Mouse (Mus musculus) neural tube, embryonic 13.5 days (tissue): ENCODE measurements at regions not wholly inside any gene's neighbourhood (a gene's known extent, or its start where the extent isn't known, plus 50 kb on each side); places are given as distances from the start of the nearest gene placed in this dataset.

Experiments
- ATAC-seq: fragments of 200-750 bp; cut with Nextera tagmentation; 2 replicates; pipeline ENCODE4 v1.8.0; 2017; ENCODE audit warnings: low read depth, mild to moderate bottlenecking, moderate TSS enrichment, moderate library complexity
- H3K27ac ChIP-seq: fragments of 300-500 bp; sonication (generic); replicated peaks from 2 replicates; pipeline ENCODE4 v1.5.1; 2015; ENCODE audit warnings: moderate library complexity, mild to moderate bottlenecking, inconsistent platforms
- H3K27me3 ChIP-seq: fragments of 300-500 bp; sonication (generic); 2 replicates; pipeline ENCODE4 v1.6.1; 2015; ENCODE audit warnings: mild to moderate bottlenecking, inconsistent platforms
- H3K36me3 ChIP-seq: fragments of 300-500 bp; sonication (generic); 2 replicates; pipeline ENCODE4 v1.6.1; 2015; ENCODE audit warnings: mild to moderate bottlenecking, inconsistent platforms
- H3K4me1 ChIP-seq: fragments of 300-500 bp; sonication (generic); replicated peaks from 2 replicates; pipeline ENCODE4 v1.6.1; 2015; ENCODE audit warnings: inconsistent platforms
- H3K4me2 ChIP-seq: fragments of 300-500 bp; sonication (generic); 2 replicates; pipeline ENCODE4 v1.6.1; 2015; ENCODE audit warnings: inconsistent platforms, mild to moderate bottlenecking, moderate library complexity
- H3K4me3 ChIP-seq: fragments of 300-500 bp; sonication (generic); 2 replicates; pipeline ENCODE4 v1.5.1; 2015; ENCODE audit warnings: mild to moderate bottlenecking, inconsistent platforms
- H3K9ac ChIP-seq: fragments of 300-500 bp; sonication (generic); 2 replicates; pipeline ENCODE4 v1.6.1; 2015; ENCODE audit warnings: moderate library complexity, mild to moderate bottlenecking, inconsistent platforms
- H3K9me3 ChIP-seq: fragments of 300-500 bp; sonication (generic); 2 replicates; pipeline ENCODE4 v1.6.1; 2016; ENCODE audit warnings: inconsistent platforms
- WGBS: fragments of 180-500 bp; shearing (Covaris S2); methylation state at CpG from one replicate; pipeline ENCODE4 v1.1.7; 2015; 5-methylcytosine and 5-hydroxymethylcytosine counted together

GRCm38 (mm10) chr6:84514623-84515022, 79.1 kb downstream of the Cyp26b1 start:
- Histone ChIP-seq H3K9ac (no peak overlapping the region), H3K27me3 (peaks cover 4% of the 10 kb centered on the region; the same call in 1 of the 2 replicates), H3K4me2 (no peak overlapping the region), H3K36me3 (no peaks in the 10 kb centered on the region), H3K27ac (no peak overlapping the region), H3K9me3 (no peaks in the 10 kb centered on the region), H3K4me1 (no peaks in the 10 kb centered on the region), H3K4me3 (no peak overlapping the region)
- peak; percentile 43; the same call in 1 of the 2 replicates for ATAC-seq
- WGBS = 35% methylated on average over 3 of the region's 3 CpGs

- H3K4me3 ChIP-seq = no peak overlapping the region
- H3K36me3 ChIP-seq = no peaks in the 10 kb centered on the region
- no peak overlapping the region for H3K4me2 ChIP-seq
- no peak overlapping the region for H3K9ac ChIP-seq
- no peak overlapping the region for H3K27ac ChIP-seq
- H3K27me3 ChIP-seq = peaks cover 4% of the 10 kb centered on the region; the same call in 1 of the 2 replicates
- no peak for ATAC-seq
- 90% methylated on average over 3 of the region's 3 CpGs for WGBS
- H3K4me1 ChIP-seq = no peaks in the 10 kb centered on the region
- no peaks in the 10 kb centered on the region for H3K9me3 ChIP-seq
Measured at GRCm38 (mm10) chr6:84508598-84508997, 85.1 kb downstream of the Cyp26b1 start.

- WGBS = 31% methylated on average over 1 of the region's 1 CpGs
Measured at GRCm38 (mm10) chr6:84506675-84507074, 87.0 kb downstream of the Cyp26b1 start.

GRCm38 (mm10) chr6:84500255-84500886, 93.3 kb downstream of the Cyp26b1 start:
- Histone ChIP-seq H3K4me3 (no peak overlapping the region), H3K4me2 (no peak overlapping the region), H3K4me1 (no peaks in the 10 kb centered on the region), H3K27me3 (no peaks in the 10 kb centered on the region), H3K9me3 (no peaks in the 10 kb centered on the region), H3K27ac (no peak overlapping the region), H3K9ac (no peak overlapping the region), H3K36me3 (no peaks in the 10 kb centered on the region)
- 42% methylated on average over 13 of the region's 13 CpGs for WGBS
- no peak for ATAC-seq

More at GRCm38 (mm10) chr6:84506675-84507074, 87.0 kb downstream of the Cyp26b1 start:
- no peak overlapping the region for H3K4me2 ChIP-seq
- H3K27ac ChIP-seq = no peak overlapping the region
- H3K9me3 ChIP-seq = no peaks in the 10 kb centered on the region
- H3K36me3 ChIP-seq = no peaks in the 10 kb centered on the region
- no peaks in the 10 kb centered on the region for H3K4me1 ChIP-seq
- H3K9ac ChIP-seq = no peak overlapping the region
- no peaks in the 10 kb centered on the region; the same call in 1 of the 2 replicates for H3K27me3 ChIP-seq
- H3K4me3 ChIP-seq = no peak overlapping the region
- no peak for ATAC-seq

GRCm38 (mm10) chr6:84498076-84498475, 95.6 kb downstream of the Cyp26b1 start:
- H3K9me3 ChIP-seq = no peaks in the 10 kb centered on the region
- WGBS = 80% methylated on average over 9 of the region's 9 CpGs
- no peak overlapping the region for H3K4me3 ChIP-seq
- 0 out of 2 replicates have a peak, but pooled peaks cover 6% of the 10 kb centered on the region for H3K4me1 ChIP-seq
- H3K9ac ChIP-seq = no peak overlapping the region
- no peak overlapping the region for H3K27ac ChIP-seq
- H3K36me3 ChIP-seq = no peaks in the 10 kb centered on the region
- H3K4me2 ChIP-seq = no peak overlapping the region
- no peaks in the 10 kb centered on the region for H3K27me3 ChIP-seq
- no peak for ATAC-seq

DNA sequence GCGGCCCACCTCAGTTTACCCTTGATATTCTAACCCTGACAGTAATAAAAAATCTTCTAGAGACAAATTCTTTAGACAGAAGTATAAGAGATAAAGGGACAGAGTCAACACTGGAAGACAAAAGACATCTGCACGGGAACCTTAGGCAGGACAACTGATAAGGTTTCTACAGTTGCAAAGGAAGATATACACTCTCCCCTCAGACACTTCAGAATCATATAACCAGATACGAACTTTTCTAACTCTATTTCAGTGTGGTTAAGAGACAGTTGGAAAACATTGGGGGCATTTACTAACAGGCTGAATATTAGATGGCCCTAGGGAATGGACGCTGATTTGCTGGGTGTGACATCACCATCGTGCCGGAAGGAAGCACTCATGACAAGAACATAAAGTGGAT, 100.0 kb downstream of the Cyp26b1 start:
- no peaks in the 10 kb centered on the region for H3K9me3 ChIP-seq
- no peak overlapping the region for H3K4me3 ChIP-seq
- WGBS = 83% methylated on average over 6 of the region's 6 CpGs
- no peak overlapping the region for H3K27ac ChIP-seq
- no peak for ATAC-seq
- H3K36me3 ChIP-seq = no peaks in the 10 kb centered on the region
- H3K9ac ChIP-seq = no peak overlapping the region
- no peak overlapping the region for H3K4me2 ChIP-seq
- H3K4me1 ChIP-seq = 0 out of 2 replicates have a peak, but pooled peaks cover 6% of the 10 kb centered on the region
- no peaks in the 10 kb centered on the region for H3K27me3 ChIP-seq

- H3K4me3 ChIP-seq = no peak overlapping the region
- H3K36me3 ChIP-seq = no peaks in the 10 kb centered on the region
- H3K9ac ChIP-seq = no peak overlapping the region
- no peaks in the 10 kb centered on the region for H3K9me3 ChIP-seq
- H3K4me2 ChIP-seq = no peak overlapping the region
- no peak overlapping the region for H3K27ac ChIP-seq
- WGBS = 60% methylated on average over 8 of the region's 8 CpGs
- 0 out of 2 replicates have a peak, but pooled peaks cover 6% of the 10 kb centered on the region for H3K4me1 ChIP-seq
- ATAC-seq = no peak
- H3K27me3 ChIP-seq = no peaks in the 10 kb centered on the region
Measured at GRCm38 (mm10) chr6:84493169-84493568, 100.5 kb downstream of the Cyp26b1 start.

DNA sequence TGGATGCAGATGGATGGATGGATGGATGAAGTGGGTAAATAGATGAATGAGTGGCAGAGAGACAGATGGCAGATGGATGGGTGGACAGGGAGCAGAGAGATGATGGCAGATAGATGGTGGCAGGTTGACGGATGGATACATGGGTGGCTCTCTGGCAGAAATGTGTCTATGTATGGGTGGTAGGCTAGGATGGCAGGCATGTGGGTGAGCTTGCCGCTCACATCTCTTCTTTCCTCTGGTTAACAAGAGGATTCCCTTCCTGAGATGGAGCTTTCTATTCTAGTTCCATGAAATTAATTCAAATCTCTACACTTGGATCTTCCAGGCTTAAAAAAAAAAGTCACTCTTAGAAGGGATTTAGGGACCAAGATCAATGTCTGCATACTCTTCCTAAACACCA, 101.1 kb downstream of the Cyp26b1 start:
- 87% methylated on average over 2 of the region's 2 CpGs for WGBS
- H3K27ac ChIP-seq = no peak overlapping the region
- no peak overlapping the region for H3K4me2 ChIP-seq
- no peak for ATAC-seq
- H3K9me3 ChIP-seq = no peaks in the 10 kb centered on the region
- H3K4me3 ChIP-seq = no peak overlapping the region
- H3K4me1 ChIP-seq = 0 out of 2 replicates have a peak, but pooled peaks cover 6% of the 10 kb centered on the region
- no peaks in the 10 kb centered on the region for H3K36me3 ChIP-seq
- H3K9ac ChIP-seq = no peak overlapping the region
- no peaks in the 10 kb centered on the region for H3K27me3 ChIP-seq

DNA sequence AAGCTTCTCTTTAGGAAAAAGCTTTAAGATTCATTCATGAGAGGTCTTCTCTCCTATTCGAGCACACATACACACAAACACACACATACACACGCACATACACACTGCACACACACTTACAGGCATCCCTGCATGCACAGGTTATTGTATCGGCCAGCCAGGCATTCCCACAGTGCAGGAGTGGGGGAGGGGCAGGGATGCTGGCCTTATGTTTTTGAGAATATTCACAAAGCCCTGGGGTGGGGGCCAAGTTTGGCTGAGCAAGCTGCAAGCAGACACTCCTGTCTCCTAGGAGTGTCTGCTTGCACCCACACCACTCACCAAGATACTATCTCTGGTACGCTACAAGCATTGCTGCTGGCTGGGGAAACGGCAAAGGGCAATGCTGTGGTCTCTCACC, 102.6 kb downstream of the Cyp26b1 start:
- no peak overlapping the region for H3K4me3 ChIP-seq
- no peak overlapping the region for H3K9ac ChIP-seq
- H3K27ac ChIP-seq = no peak overlapping the region
- H3K4me2 ChIP-seq = no peak overlapping the region
- no peak for ATAC-seq
- H3K4me1 ChIP-seq = 0 out of 2 replicates have a peak, but pooled peaks cover 6% of the 10 kb centered on the region
- H3K36me3 ChIP-seq = no peaks in the 10 kb centered on the region
- H3K9me3 ChIP-seq = no peaks in the 10 kb centered on the region
- WGBS = 74% methylated on average over 5 of the region's 5 CpGs
- H3K27me3 ChIP-seq = no peaks in the 10 kb centered on the region

GRCm38 (mm10) chr6:84481205-84481604, 112.5 kb downstream of the Cyp26b1 start:
- Histone ChIP-seq H3K36me3 (no peaks in the 10 kb centered on the region), H3K4me2 (no peak overlapping the region), H3K27ac (no peak overlapping the region), H3K4me3 (no peak overlapping the region), H3K9me3 (no peaks in the 10 kb centered on the region), H3K9ac (no peak overlapping the region), H3K4me1 (peaks cover 12% of the 10 kb centered on the region), H3K27me3 (no peaks in the 10 kb centered on the region)
- ATAC-seq = no peak
- 36% methylated on average over 7 of the region's 7 CpGs for WGBS

DNA sequence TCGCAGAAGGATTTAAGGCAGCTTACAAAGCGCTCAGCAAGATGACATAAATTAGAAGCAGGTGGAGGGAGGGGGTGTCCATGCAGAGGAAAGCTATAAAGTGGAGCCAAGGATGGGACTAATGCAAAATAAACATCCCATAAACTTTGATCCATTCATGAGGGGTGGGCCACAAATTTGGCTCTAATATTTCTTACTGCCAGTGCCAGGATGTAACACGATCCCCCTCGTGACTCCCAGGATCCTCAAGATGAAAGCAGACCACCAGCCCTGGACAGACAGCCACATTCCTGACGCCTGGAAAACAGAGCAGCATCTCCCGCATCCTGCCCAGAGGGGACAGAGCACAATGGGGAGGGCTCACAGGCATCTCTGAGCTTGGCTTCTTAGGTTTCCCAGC, 116.6 kb downstream of the Cyp26b1 start:
- WGBS = 33% methylated on average over 6 of the region's 6 CpGs
- H3K4me1 ChIP-seq = peaks cover 12% of the 10 kb centered on the region
- no peak for ATAC-seq
- no peaks in the 10 kb centered on the region for H3K36me3 ChIP-seq
- no peaks in the 10 kb centered on the region for H3K27me3 ChIP-seq
- H3K9ac ChIP-seq = no peak overlapping the region
- H3K4me3 ChIP-seq = no peak overlapping the region
- no peak overlapping the region for H3K4me2 ChIP-seq
- H3K27ac ChIP-seq = no peak overlapping the region
- H3K9me3 ChIP-seq = no peaks in the 10 kb centered on the region

GRCm38 (mm10) chr6:84476466-84476865, 117.2 kb downstream of the Cyp26b1 start:
- ATAC-seq = peak; percentile 65
- WGBS = 46% methylated on average over 9 of the region's 9 CpGs

DNA sequence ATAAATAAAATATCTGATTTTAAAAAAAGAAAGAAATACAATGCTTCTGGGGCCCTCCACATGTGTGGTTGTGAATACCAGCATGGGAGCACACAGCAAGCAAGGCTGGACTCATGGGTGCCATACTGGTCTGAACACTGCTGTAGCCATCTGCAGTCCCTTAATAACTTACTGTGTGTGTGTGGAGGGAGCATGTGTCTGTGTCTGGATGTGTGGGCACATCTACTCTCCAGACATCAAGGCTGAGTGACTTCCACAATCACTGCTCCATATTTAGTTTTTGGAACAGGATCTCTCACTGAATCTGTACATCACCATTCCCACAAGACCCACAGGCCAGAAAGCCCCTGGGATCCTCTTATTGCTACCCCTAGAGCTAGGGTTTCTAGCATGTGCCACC, 118.9 kb downstream of the Cyp26b1 start:
- Histone ChIP-seq H3K9me3 (no peaks in the 10 kb centered on the region), H3K4me3 (no peak overlapping the region), H3K36me3 (no peaks in the 10 kb centered on the region), H3K9ac (no peak overlapping the region), H3K4me2 (no peak overlapping the region), H3K4me1 (peaks cover 12% of the 10 kb centered on the region), H3K27ac (no peak overlapping the region), H3K27me3 (no peaks in the 10 kb centered on the region)
- ATAC-seq = no peak

More at GRCm38 (mm10) chr6:84476466-84476865, 117.2 kb downstream of the Cyp26b1 start:
- no peak overlapping the region for H3K4me3 ChIP-seq
- no peaks in the 10 kb centered on the region for H3K9me3 ChIP-seq
- no peaks in the 10 kb centered on the region for H3K36me3 ChIP-seq
- H3K27me3 ChIP-seq = no peaks in the 10 kb centered on the region
- H3K4me2 ChIP-seq = no peak overlapping the region
- H3K4me1 ChIP-seq = peaks cover 12% of the 10 kb centered on the region
- no peak overlapping the region for H3K9ac ChIP-seq
- peak overlapping the region; percentile 42; the same call in 1 of the 2 replicates for H3K27ac ChIP-seq
